Comparison of ENCODE assay signal across 9 mouse cellular contexts in the genomic region with DNA sequence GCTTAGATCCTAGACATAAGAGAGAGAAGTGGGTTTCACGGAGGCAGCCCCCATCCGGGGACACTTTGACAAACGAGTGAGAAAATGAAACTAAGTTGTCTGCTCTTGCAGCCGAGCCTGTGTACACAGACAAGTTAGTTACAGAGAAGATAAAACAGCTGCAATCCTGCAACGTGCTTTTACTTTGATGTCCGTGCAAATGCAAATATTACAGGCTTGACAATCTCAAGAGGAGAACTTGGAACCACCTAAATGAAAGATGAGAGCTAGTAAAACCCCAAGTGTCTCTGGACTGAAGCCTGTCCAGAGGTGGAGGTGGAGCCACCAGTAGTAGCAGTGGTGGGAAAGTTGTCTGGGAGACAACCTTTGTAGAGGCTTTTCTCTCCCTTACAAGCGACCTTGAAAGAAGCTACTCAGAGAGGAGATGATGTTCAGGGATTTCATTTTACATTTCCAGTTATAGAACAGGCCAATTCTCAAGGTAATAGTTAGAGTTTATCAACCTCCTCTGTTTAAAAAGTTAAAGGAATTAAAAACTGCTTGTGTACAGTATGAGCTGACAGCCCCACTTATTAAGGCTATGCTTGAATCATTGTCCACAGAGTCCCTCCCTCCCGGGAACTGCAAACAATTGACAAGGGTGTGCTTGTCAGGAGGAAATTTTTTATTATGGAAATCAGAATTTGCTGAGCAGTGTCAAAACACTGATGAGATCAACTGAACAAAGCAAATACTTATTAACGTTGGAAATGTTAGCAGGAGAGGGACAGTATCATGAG.
A peak's percentile ranks its signal among the peaks of the same experiment; 100 is the strongest.
DNase-seq lines count a peak whose midpoint lies in the region; ATAC-seq lines count a peak whose summit lies in the region.
"Had no signal": no experiment of that assay in that cellular context is flagged by ENCODE, and none has a peak within 500 bp of the region (broad histone marks: within the 10 kb centered on the region; RNA-seq: fewer than 3 reads in every experiment).

No protein-coding gene starts in this region.

- ATAC-seq in CD4-positive, CD25-positive, alpha-beta regulatory T cell, adult 4 months: peak; percentile 86
- ATAC-seq in heart, embryonic 16.5 days (replicated peaks; ENCODE audit: extremely low read depth, insufficient read depth, low FRiP score): no peak; the same call in 1 of the 2 replicates
- peak; percentile 73 for ATAC-seq in megakaryocyte-erythroid progenitor cell, adult 5-6 weeks (replicated peaks; ENCODE audit: low FRiP score, low TSS enrichment, poor library complexity, severe bottlenecking)

- 40% methylated on average over 9 of the region's 9 CpGs for whole genome bisulfite sequencing in heart, embryonic 16.5 days

- H3K27me3 ChIP-seq in heart, embryonic 16.5 days (ENCODE audit: control insufficient read depth, insufficient read depth, low read length): no peaks in the 10 kb centered on the region
- H3K27me3 ChIP-seq: hindbrain, embryonic 15.5 days had no signal

- H3K4me2 ChIP-seq in heart, embryonic 16.5 days (ENCODE audit: low read depth, low read length): peak overlapping the region; percentile 65
- H3K4me2 ChIP-seq: hindbrain, embryonic 15.5 days had no signal

- H3K9ac ChIP-seq in heart, embryonic 16.5 days (ENCODE audit: low read length): peak overlapping the region; percentile 46
- H3K9ac ChIP-seq: hindbrain, embryonic 15.5 days had no signal

- peak overlapping the region; percentile 48 for H3K4me3 ChIP-seq in heart, embryonic 16.5 days (ENCODE audit: low read length)
- H3K4me3 ChIP-seq: hindbrain, embryonic 15.5 days had no signal

- no peaks in the 10 kb centered on the region for H3K9me3 ChIP-seq in heart, embryonic 16.5 days (replicated peaks; ENCODE audit: control insufficient read depth, low read length)
- H3K9me3 ChIP-seq: hindbrain, embryonic 15.5 days had no signal

- H3K4me1 ChIP-seq in heart, embryonic 16.5 days (ENCODE audit: control insufficient read depth, insufficient read depth, low read length): no peaks in the 10 kb centered on the region
- H3K4me1 ChIP-seq: hindbrain, embryonic 15.5 days had no signal

- DNase-seq in adrenal gland, adult 2 months: peak; percentile 12
- DNase-seq in adrenal gland, adult 18-20 months (ENCODE audit: low spot score in 2 of 2): no peak
- no peak for DNase-seq in left cerebral cortex, adult 8-10 months (ENCODE audit: low spot score in 2 of 2)
- DNase-seq in urinary bladder, postnatal 25 days (ENCODE audit: low spot score): no peak
- DNase-seq in gastrocnemius, postnatal 4 days (ENCODE audit: low spot score in 2 of 2): no peak

- no peaks in the 10 kb centered on the region for H3K36me3 ChIP-seq in heart, embryonic 16.5 days (ENCODE audit: control insufficient read depth, insufficient read depth)
- H3K36me3 ChIP-seq: hindbrain, embryonic 15.5 days had no signal

- peak overlapping the region; percentile 37 for H3K27ac ChIP-seq in heart, embryonic 16.5 days (ENCODE audit: low read length)
- H3K27ac ChIP-seq: hindbrain, embryonic 15.5 days had no signal
